Mouse (Mus musculus) heart, adult 2 months (tissue): Measurements from ENCODE around the gene Foxn3. TPM values are rescaled to one million over a fixed set of nuclear protein-coding genes. Genes with fewer than 3 reads are reported as not detected.

Experiments used
- DNase-seq, 2 experiments: peaks; one replicate each; pipeline ENCODE4 v3.0.0; 2021
- H3K27ac ChIP-seq: fragments of 200-600 bp; 2 replicates; pipeline ENCODE4 v1.8.1; 2022
- H3K27me3 ChIP-seq: fragments of 200-500 bp; 2 replicates; pipeline ENCODE4 v1.6.1; 2012; ENCODE audit warnings: mild to moderate bottlenecking, low read length, inconsistent platforms, mixed read lengths; ENCODE audit not compliant: control insufficient read depth, insufficient read depth
- H3K36me3 ChIP-seq: fragments of 200-500 bp; 2 replicates; pipeline ENCODE4 v1.6.1; 2012; ENCODE audit warnings: low read length, inconsistent platforms; ENCODE audit not compliant: control insufficient read depth, insufficient read depth
- H3K4me1 ChIP-seq: fragments of 200-500 bp; 2 replicates; pipeline ENCODE4 v1.6.1; 2011; ENCODE audit warnings: low read length; ENCODE audit not compliant: control insufficient read depth, insufficient read depth
- H3K4me3 ChIP-seq: fragments of 200-600 bp; 2 replicates; pipeline ENCODE4 v1.8.1; 2022
- H3K79me2 ChIP-seq: fragments of 200-500 bp; replicated peaks from 2 replicates; pipeline ENCODE4 v1.6.1; 2012; ENCODE audit warnings: mild to moderate bottlenecking, inconsistent platforms, low read length, moderate library complexity, mixed read lengths; ENCODE audit not compliant: control insufficient read depth, insufficient read depth
- H3K9ac ChIP-seq: fragments of 200-500 bp; 2 replicates; pipeline ENCODE4 v1.6.1; 2012; ENCODE audit warnings: low read depth, mild to moderate bottlenecking, control low read depth, inconsistent platforms, low read length, mixed read lengths
- CTCF ChIP-seq: fragments of 200-600 bp; IDR thresholded peaks from 2 replicates; pipeline ENCODE4 v1.8.1; 2022; ENCODE audit warnings: antibody characterized with exemption, mild to moderate bottlenecking, moderate library complexity
- EP300 ChIP-seq: fragments of 200-500 bp; IDR thresholded peaks from 2 replicates; pipeline ENCODE4 v1.6.1; 2011; ENCODE audit warnings: low read depth, low read length, control low read depth; ENCODE audit not compliant: insufficient read depth
- POLR2A ChIP-seq: fragments of 200-500 bp; IDR thresholded peaks from 2 replicates; pipeline ENCODE4 v1.6.1; 2011; ENCODE audit warnings: mild to moderate bottlenecking, low read depth, low read length, control low read depth; ENCODE audit not compliant: insufficient read depth
- WGBS: fragments of 180-500 bp; shearing (Covaris S2); methylation state at CpG from one replicate; pipeline ENCODE4 v1.1.7; 2018; 5-methylcytosine and 5-hydroxymethylcytosine counted together
- intact Hi-C: fragments of 180-260 bp; cut with DNase I; formaldehyde crosslinking; loops from one replicate; pipeline ENCODE4 v1.15.1; 2025
- polyA plus RNA-seq: library from polyadenylated mRNA; depleted of rRNA; stranded (reverse); fragments of >200 nt; gene quantifications from 2 replicates; pipeline ENCODE4 v1.2.3, GENCODE M21; 2012
- total RNA-seq, 2 experiments: library from RNA; stranded (reverse); gene quantifications; 2 replicates each; pipeline ENCODE4 v1.2.3; 2021

The Foxn3 gene
- total and polyA plus RNA-seq, 3 experiments = 28.1 to 117 (median 106) TPM

DNA sequence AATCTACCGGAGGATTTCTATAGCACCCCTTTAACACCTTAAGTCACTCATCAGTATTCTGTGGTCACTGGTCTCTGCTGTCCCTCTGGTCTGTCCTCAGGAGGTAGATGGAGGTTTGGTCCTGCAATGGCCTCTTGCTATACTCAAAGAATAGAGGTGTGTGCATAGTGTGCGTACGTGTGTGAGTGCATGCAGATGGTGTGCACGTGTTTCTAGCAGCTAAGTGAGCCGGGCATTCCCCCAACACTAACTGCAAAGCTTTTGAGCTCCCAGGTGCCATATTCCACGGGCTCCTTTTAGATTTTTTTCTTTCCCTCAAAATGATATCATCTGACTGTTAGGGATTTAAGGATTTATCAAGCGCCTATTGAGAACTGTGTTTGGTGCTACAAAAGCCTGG lies 269.9 kb downstream of the Foxn3 start:
- intact Hi-C loops = no loop called here
- H3K4me1 ChIP-seq = peaks cover 5% of the 10 kb centered on the region

GRCm38 (mm10) chr12:99292152-99292551 lies 271.2 kb downstream of the Foxn3 start:
- TF ChIP-seq EP300 = no peak
- TF ChIP-seq POLR2A = no peak
- no peak for TF ChIP-seq CTCF
- H3K79me2 ChIP-seq = peaks cover 9% of the 10 kb centered on the region
- DNase-seq = no peak
- no peak overlapping the region for H3K9ac ChIP-seq
- WGBS = 88% methylated on average over 6 of the region's 6 CpGs
- intact Hi-C loops = no loop called here
- H3K36me3 ChIP-seq = no peaks in the 10 kb centered on the region
- no peaks in the 10 kb centered on the region for H3K27me3 ChIP-seq
- no peak overlapping the region for H3K27ac ChIP-seq
- peaks cover 7% of the 10 kb centered on the region for H3K4me1 ChIP-seq
- H3K4me3 ChIP-seq = no peak overlapping the region

More for the DNA sequence above, 269.9 kb downstream of the Foxn3 start:
- Histone ChIP-seq H3K27ac (no peak overlapping the region), H3K4me3 (no peak overlapping the region), H3K36me3 (no peaks in the 10 kb centered on the region), H3K79me2 (peaks cover 6% of the 10 kb centered on the region; the same call in 1 of the 2 replicates), H3K27me3 (no peaks in the 10 kb centered on the region), H3K9ac (no peak overlapping the region)
- TF ChIP-seq EP300 (no peak), CTCF (no peak), POLR2A (no peak)
- no peak for DNase-seq
- 73% methylated on average over 7 of the region's 7 CpGs for WGBS

- TF ChIP-seq EP300 (no peak), CTCF (no peak), POLR2A (no peak)
- no peak overlapping the region for H3K27ac ChIP-seq
- no peak overlapping the region for H3K9ac ChIP-seq
- 54% methylated on average over 5 of the region's 5 CpGs for WGBS
- no peak for DNase-seq
- intact Hi-C loops = no loop called here
- no peak overlapping the region for H3K4me3 ChIP-seq
- no peaks in the 10 kb centered on the region for H3K36me3 ChIP-seq
- H3K79me2 ChIP-seq = peaks cover 9% of the 10 kb centered on the region
- H3K27me3 ChIP-seq = no peaks in the 10 kb centered on the region
- H3K4me1 ChIP-seq = peaks cover 16% of the 10 kb centered on the region
Measured at GRCm38 (mm10) chr12:99287081-99287480, 276.3 kb downstream of the Foxn3 start.

DNA sequence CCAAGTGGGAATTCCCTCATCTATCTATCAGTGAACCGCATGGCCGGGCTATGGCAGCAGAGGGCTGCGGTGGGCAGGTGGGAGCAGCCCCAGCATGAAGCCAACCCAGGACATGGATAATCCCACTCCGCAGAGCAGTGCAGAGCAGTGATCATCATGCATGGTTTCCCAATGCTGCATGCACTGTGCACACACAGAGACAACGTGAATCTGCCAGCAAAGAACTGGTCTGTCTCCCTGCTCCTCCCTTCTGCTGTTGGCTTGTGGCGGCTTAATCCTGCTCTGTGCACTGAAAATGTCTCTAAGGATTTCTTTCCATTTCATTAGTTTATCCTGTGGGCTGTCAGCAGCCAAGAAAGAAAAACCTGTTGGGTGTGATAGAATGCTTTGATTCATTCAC lies 276.7 kb downstream of the Foxn3 start:
- intact Hi-C loops = no loop called here
- no peak overlapping the region for H3K27ac ChIP-seq
- TF ChIP-seq EP300 (no peak), POLR2A (no peak), CTCF (no peak)
- no peaks in the 10 kb centered on the region for H3K27me3 ChIP-seq
- H3K9ac ChIP-seq = no peak overlapping the region
- no peaks in the 10 kb centered on the region for H3K36me3 ChIP-seq
- peaks cover 16% of the 10 kb centered on the region for H3K4me1 ChIP-seq
- H3K4me3 ChIP-seq = no peak overlapping the region
- 85% methylated on average over 6 of the region's 6 CpGs for WGBS
- peaks cover 10% of the 10 kb centered on the region for H3K79me2 ChIP-seq
- DNase-seq = no peak

DNA sequence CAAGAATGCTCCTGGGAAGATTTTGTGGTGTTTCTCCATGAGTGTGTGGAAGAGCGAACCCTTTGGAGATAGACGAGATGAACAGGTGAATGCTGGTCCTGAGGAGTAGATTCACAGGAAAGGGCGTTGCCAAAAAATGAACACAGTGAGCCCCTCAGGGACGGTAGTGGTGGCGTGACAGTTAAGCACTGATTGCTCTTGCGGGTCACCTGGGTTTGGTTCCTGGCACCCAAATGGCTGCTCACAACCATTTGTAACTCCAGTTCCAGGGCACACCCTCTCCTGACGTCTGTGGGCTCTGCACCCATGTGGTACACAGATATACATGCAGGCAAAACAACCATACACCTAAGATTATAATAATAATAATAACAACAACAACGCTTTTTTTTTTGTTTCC lies 277.7 kb downstream of the Foxn3 start:
- no peak for DNase-seq
- WGBS = 72% methylated on average over 8 of the region's 8 CpGs
- intact Hi-C loops = no loop called here
- H3K27me3 ChIP-seq = no peaks in the 10 kb centered on the region
- no peak for TF ChIP-seq EP300
- TF ChIP-seq CTCF = no peak
- no peak for TF ChIP-seq POLR2A
- H3K4me3 ChIP-seq = no peak overlapping the region
- H3K79me2 ChIP-seq = peaks cover 14% of the 10 kb centered on the region
- H3K4me1 ChIP-seq = peaks cover 22% of the 10 kb centered on the region
- H3K9ac ChIP-seq = no peak overlapping the region
- H3K36me3 ChIP-seq = no peaks in the 10 kb centered on the region
- no peak overlapping the region for H3K27ac ChIP-seq

GRCm38 (mm10) chr12:99285199-99285598 lies 278.2 kb downstream of the Foxn3 start:
- intact Hi-C loops = no loop called here
- WGBS = 66% methylated on average over 9 of the region's 9 CpGs
- Histone ChIP-seq H3K27ac (no peak overlapping the region), H3K79me2 (peaks cover 15% of the 10 kb centered on the region), H3K36me3 (no peaks in the 10 kb centered on the region), H3K4me1 (peaks cover 25% of the 10 kb centered on the region), H3K9ac (no peak overlapping the region), H3K27me3 (no peaks in the 10 kb centered on the region), H3K4me3 (no peak overlapping the region)
- TF ChIP-seq CTCF = no peak
- no peak for TF ChIP-seq EP300
- TF ChIP-seq POLR2A = no peak
- DNase-seq = no peak
